ENCODE assay signal across 25 mouse cellular contexts in the genomic region with DNA sequence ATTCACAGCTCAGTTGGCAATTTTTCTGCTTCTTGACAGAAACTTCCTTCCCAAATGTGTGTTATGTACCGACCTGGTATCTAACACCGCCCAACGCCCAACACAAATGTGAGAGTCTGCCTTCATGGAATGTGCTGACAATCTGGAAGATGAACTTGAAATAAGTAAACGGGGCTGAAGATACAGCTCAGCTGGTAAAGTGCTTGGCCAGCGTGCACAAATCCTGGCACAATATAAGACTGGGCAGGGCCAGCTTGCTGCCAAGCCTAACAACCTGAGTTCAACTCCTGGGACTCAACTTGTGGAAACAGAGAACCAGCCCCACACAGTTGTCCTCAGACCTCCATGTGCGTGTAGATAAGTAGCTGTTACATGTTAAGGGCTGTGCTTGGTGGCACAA. TPM values are rescaled to one million over a fixed set of nuclear protein-coding genes. Genes with fewer than 3 reads are reported as not detected.
"Had no signal": no experiment of that assay in that cellular context is flagged by ENCODE, and none has a peak within 500 bp of the region (broad histone marks: within the 10 kb centered on the region; RNA-seq: fewer than 3 reads in every experiment).

No protein-coding gene starts in this region.

- H3K9me3 ChIP-seq: heart, embryonic 10.5 days; heart, embryonic 12.5 days; hindbrain, embryonic 10.5 days; hindbrain, embryonic 12.5 days; intestine, embryonic 15.5 days; limb, embryonic 10.5 days; limb, embryonic 12.5 days; liver, embryonic 13.5 days; liver, embryonic 15.5 days had no signal

- H3K27ac ChIP-seq: gastrocnemius, adult 2 months; heart, embryonic 10.5 days; hindbrain, embryonic 10.5 days; hindbrain, embryonic 12.5 days; hindbrain, embryonic 14.5 days; intestine, embryonic 15.5 days; kidney, postnatal 0 days; layer of hippocampus, adult 2 months; left cerebral cortex, adult 2 months; limb, embryonic 10.5 days; limb, embryonic 12.5 days; liver, embryonic 13.5 days; liver, embryonic 15.5 days had no signal

- ATAC-seq: hindbrain, embryonic 16.5 days; inflammation-experienced regulatory T-cells, adult 6 months; intestine, embryonic 15.5 days; intestine, postnatal 0 days; liver, postnatal 0 days had no signal

- H3K36me3 ChIP-seq: heart, embryonic 10.5 days; heart, embryonic 12.5 days; hindbrain, embryonic 10.5 days; hindbrain, embryonic 12.5 days; intestine, embryonic 15.5 days; limb, embryonic 10.5 days; limb, embryonic 12.5 days; liver, embryonic 13.5 days; liver, embryonic 15.5 days had no signal

- H3K9ac ChIP-seq: heart, embryonic 12.5 days; hindbrain, embryonic 12.5 days; hindbrain, embryonic 14.5 days; intestine, embryonic 15.5 days; limb, embryonic 12.5 days; liver, embryonic 13.5 days; liver, embryonic 15.5 days; liver, postnatal 0 days had no signal

- H3K27me3 ChIP-seq: heart, embryonic 12.5 days; hindbrain, embryonic 12.5 days; intestine, embryonic 15.5 days; limb, embryonic 12.5 days; liver, embryonic 13.5 days; liver, embryonic 15.5 days had no signal

- H3K4me3 ChIP-seq: gastrocnemius, adult 2 months; heart, embryonic 10.5 days; heart, embryonic 12.5 days; hindbrain, embryonic 10.5 days; hindbrain, embryonic 12.5 days; intestine, embryonic 15.5 days; layer of hippocampus, adult 2 months; left cerebral cortex, adult 2 months; limb, embryonic 10.5 days; limb, embryonic 12.5 days; liver, embryonic 13.5 days; liver, embryonic 15.5 days had no signal

- H3K4me2 ChIP-seq: heart, embryonic 12.5 days; hindbrain, embryonic 12.5 days; hindbrain, embryonic 14.5 days; intestine, embryonic 15.5 days; limb, embryonic 12.5 days; liver, embryonic 11.5 days; liver, embryonic 13.5 days; liver, embryonic 15.5 days had no signal

- DNase-seq: gastrocnemius, adult 2 months; gastrocnemius, postnatal 10 days; gastrocnemius, postnatal 25 days; heart, adult 18-20 months; heart, postnatal 10 days; heart, postnatal 4 days; liver; liver, embryonic 13.5 days; liver, postnatal 0 days had no signal

RNA-seq across cellular contexts. Expression of a gene that starts 48.2 kb away (rescaled TPM):
- polyA plus RNA-seq: inflammation-experienced regulatory T-cells, adult 6 months; liver, postnatal 0 days had no signal
